Mouse (Mus musculus) layer of hippocampus, postnatal 36 days (tissue): Measurements from ENCODE around the gene Kcnk2. TPM values are rescaled to one million over a fixed set of nuclear protein-coding genes. Genes with fewer than 3 reads are reported as not detected.

Experiments
- DNase-seq, 2 experiments: peaks; one replicate each; pipeline ENCODE4 v3.0.0; 2022
- total RNA-seq, 2 experiments: library from RNA; stranded (reverse); gene quantifications; 2 replicates each; pipeline ENCODE4 v1.2.3; 2021

Gene Kcnk2
- 10 to 100 TPM; 38.2 to 43.4 TPM for total RNA-seq

DNA sequence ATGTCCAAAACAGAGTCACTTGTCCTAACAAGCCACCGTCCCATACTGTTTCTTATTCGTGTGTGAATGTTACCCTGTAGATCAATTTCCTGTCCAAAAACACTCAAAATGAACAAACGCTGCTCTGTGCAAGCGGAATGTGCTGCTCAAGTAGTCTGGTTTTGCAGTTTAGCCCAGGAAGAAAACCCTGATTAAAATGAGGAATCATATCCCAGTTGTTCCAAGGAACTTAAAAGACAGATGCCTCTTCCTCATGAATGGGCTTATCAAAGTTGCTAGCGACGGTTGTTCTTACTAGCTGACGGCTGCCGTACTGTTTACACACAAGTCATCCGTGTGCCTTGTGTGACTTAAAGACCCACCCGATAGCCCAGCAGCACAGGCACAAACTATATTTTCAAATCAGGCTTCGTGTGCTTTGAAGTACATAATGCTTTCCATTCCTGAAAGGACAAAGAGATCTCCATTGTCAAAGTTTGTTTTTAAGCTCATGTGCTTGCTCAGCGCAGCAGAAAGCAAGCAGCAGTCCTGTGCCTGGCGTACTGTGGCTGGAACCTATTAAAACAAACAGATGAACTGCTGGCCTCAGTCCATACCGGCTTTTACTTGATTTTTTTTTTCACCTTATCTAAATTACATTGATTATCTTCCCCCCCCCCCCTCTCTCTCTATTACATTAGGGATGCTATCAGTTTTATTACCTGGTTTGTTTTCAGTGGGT lies at the start of gene Kcnk2:
TSS of gene Kcnk2 (minus strand) at position 51 of the 721 bp plus-strand sequence.
- no peak for DNase-seq

DNA sequence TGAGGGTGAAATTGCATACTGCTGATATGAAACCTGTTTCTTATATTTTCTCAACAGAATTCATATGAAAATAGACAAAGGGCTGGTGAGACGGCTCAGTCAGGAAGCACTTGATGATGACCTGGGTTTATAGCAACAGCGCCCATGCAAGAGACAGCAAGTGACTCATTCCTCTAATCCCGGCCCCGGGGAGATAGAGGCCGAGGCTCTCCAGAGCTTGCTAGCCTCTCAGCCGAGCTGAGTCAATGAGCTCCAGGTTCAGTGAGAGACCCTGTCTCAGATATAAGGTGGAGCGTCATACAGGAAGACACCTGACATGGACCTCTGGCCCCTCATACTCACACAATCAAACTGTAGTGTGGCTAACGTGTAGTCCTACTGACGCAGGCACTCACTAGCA lies 38.7 kb upstream of the Kcnk2 start:
- DNase-seq, result no peak

- no peak for DNase-seq
These were observed 35.1 kb upstream of the Kcnk2 start for GRCm38 (mm10) chr1:189437126-189437525.

- DNase-seq, result no peak
These were observed 33.4 kb upstream of the Kcnk2 start for GRCm38 (mm10) chr1:189435452-189435851.

DNA sequence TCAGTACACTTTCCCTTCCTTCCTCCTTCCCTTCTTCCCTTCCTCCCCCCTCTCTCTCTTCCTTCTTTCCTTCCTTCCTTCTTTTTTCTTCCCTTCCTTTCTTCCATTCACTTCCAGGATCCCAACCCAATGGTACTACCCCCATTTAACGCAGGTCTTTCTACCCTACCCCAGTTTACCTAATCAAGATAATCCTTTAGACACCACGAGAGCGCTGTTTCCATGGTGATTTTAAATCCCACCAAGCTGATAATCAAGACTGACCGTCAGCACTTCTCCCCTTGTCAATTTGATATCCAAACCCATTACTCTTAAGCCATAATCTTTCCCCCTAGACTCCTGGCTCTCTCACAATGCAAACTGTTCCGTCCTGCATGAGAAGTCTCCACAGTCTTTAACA lies 29.4 kb upstream of the Kcnk2 start:
- DNase-seq, result no peak

GRCm38 (mm10) chr1:189430534-189430933 lies 28.5 kb upstream of the Kcnk2 start:
- DNase-seq, result no peak

DNA sequence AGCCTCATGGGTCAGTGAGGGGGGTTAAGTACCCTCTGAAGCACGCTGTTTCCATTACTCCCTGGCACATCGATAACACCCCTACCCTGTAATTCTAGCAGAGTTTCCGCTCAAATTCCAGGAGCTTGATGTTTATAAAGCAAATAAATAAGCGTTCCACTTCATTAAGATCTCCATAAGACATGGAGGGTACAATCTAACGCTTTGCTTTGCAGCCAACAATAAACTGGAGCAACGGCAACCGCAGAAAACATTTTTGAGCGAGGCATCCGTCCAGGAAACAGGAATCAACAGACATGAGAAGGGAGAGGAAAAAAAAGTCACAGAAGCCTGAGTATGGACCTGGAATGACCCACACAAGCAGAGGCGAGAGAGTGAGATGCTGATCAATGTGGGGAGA lies 27.5 kb upstream of the Kcnk2 start:
- no peak for DNase-seq

GRCm38 (mm10) chr1:189426252-189426651 lies 24.2 kb upstream of the Kcnk2 start:
- DNase-seq, result peak; percentile 24 to 29

- no peak for DNase-seq
These were observed 17.8 kb upstream of the Kcnk2 start for GRCm38 (mm10) chr1:189419914-189420313.

DNA sequence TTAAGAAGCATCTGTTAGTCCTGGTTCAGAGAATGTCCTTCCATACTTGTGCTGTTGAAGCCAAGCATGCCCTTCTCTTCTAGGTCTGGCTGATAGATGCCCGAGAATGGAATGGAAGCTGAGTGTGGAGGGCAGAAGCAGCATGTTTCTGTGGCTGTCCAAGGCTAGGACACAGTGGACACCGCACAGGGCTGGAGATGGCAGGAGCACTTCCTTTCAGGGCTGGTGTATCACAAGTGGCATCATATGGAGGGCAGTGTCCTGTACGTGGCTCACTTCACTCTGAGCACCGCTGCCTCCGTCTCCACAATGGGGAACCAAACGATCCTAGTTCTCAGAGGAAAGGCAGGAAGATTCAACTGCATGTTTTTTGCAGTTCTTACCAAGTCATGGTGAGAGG lies 7.8 kb upstream of the Kcnk2 start:
- no peak for DNase-seq

DNA sequence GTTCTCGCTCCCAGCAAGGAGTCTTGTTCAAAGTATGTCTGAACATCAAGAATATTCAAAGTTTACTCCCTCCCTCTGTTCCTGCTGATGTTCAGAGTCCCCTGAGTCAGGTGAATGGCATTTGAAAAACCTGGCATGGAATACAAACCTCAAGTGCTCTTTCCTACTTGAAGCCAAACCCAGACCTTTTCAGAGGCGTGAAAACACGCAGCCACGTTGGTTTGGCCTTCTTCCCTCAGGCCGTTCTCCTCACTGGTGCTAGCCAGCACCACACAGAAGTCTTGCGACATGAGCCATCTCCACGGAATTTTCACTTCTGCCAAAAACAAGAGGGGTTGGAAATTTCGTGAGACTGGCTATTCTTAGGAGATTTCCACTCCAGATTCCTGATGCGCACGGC lies 3.1 kb upstream of the Kcnk2 start:
- no peak for DNase-seq

DNA sequence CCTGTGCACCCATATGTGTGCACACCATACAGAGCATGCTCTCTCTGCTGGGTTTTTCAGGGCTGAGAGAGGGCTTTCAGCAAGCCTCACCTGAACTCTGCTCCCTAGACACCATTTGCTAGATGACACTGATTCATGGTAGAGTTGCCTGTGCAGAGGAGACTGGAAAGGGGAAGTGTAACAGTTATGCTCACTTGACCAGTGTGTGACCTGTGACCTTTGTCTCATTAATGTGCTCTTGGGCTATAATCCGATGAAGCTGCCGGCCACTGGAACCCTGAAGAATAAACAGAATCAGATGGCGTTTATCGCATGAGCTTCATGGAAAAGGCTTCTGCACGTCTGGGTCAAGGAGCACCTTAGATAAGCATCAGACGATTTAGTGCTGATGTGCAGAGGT lies 1.5 kb upstream of the Kcnk2 start:
- no peak for DNase-seq

- DNase-seq, result no peak
These were observed 1.1 kb upstream of the Kcnk2 start for GRCm38 (mm10) chr1:189403139-189403538.

- DNase-seq, result no peak
These were observed 15.2 kb downstream of the Kcnk2 start for GRCm38 (mm10) chr1:189386848-189387247.

GRCm38 (mm10) chr1:189386141-189386540 lies 15.9 kb downstream of the Kcnk2 start:
- DNase-seq, result no peak

DNA sequence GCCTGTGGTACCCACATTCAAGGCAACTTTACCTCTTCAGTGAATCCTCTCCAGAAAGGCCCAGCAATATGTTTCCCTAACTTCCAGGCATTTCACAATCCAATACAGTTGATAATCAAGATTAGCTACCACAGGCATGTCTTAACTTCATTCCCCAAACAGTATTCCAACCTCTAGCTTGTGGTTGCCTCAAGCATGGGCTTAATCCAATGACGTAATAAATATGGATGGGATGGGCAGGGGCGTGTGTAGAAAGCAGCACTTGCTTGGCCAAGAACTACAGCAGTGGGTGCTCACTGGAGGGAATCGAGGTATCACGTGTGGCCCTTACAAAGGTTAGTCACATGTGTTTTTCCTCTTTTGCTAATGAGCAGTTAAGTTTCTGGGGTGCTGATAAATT lies 34.4 kb downstream of the Kcnk2 start:
- no peak for DNase-seq

GRCm38 (mm10) chr1:189364188-189364587 lies 37.9 kb downstream of the Kcnk2 start:
- no peak for DNase-seq

GRCm38 (mm10) chr1:189362579-189362978 lies 39.5 kb downstream of the Kcnk2 start:
- no peak for DNase-seq

DNA sequence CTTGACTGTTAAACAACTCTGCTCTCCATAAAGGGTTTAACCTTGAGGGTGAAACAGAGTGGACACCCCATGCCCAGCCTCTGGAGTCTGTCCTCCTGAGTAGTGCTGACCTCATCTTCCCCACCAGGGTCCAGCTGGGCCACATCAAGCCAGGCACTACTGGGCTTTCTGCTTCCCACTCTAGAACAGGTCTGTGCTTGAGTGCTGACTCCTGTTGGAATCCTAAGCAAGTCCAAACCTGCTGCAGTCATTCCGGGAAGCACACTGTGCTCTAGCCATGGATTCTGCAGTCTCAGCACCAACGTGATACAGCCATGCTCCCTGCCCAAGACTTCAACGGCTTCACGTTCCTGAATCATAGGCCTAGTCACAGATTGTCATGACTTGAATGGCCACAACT lies 42.4 kb downstream of the Kcnk2 start:
- no peak for DNase-seq

- no peak for DNase-seq
These were observed 48.2 kb downstream of the Kcnk2 start for GRCm38 (mm10) chr1:189353887-189354286.

DNA sequence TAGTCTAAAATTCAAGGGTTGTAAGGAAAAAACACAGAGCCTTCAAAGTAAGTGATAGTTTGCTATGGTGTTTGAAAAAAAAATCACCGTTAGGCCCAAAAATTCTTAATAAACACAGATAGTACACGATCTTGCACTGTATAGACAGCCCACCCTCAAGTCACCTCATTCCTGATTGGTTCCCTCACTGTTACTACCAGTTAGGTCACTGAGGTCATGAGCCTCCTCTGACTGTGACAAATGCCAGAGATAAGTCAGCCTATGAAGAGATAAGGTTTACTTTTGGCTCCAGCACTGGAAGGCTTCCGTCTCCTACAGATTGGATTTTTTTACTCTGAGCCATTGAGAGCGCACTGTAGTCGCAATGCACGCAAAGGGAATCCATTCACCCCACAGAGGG lies 50.3 kb downstream of the Kcnk2 start:
- no peak for DNase-seq

DNA sequence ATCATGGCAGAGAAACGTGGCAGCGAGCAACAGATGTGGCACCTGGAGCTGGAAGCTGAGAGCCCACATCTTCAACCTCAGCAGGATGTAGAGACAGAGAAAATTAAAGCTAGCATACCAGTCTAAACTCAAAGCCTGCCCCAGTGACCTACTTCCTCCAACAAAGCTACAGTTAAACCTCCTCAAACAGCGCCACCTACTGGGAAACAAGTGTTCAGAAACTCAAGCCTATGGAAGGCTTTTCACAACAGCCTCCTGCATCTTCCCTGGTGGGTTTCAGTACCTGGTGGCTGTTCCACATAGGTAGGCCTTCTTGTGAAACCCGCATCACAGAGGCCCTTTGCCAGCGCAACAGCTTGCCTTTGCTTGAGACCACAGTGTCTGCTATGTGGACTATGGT lies 52.9 kb downstream of the Kcnk2 start:
- no peak for DNase-seq

DNA sequence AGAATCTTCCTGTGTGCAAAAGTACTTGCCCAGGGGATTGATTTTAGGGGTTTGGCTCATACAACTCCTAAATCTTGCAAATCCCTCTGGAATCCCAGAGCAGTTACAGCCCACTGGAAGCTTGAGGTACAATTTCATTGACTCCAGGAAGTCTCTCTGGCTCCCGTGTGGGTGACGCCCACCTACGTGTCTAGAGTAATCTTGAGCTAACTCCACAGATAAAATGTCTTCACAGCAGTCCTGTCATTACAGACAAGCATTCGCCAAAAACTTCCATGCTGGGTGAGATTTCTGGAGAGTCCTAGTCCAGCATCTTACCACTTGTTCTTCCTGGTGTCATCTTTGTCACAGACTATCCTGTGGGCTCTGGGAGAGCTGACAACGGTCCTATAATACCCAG lies 56.9 kb downstream of the Kcnk2 start:
- DNase-seq, result no peak

- peak; percentile 47 to 51 for DNase-seq
These were observed 58.5 kb downstream of the Kcnk2 start for GRCm38 (mm10) chr1:189343301-189344251.
